Mouse (Mus musculus) liver, adult 2 months (tissue): ENCODE measurements around the gene Syt5.

Source experiments
- CTCF ChIP-seq: fragments of 200-500 bp; IDR thresholded peaks from 2 replicates; pipeline ENCODE4 v1.5.1; 2011; ENCODE audit warnings: low read depth, low read length, control low read depth
- POLR2A ChIP-seq: fragments of 200-500 bp; IDR thresholded peaks from 2 replicates; pipeline ENCODE4 v1.6.1; 2011; ENCODE audit warnings: low read length, control low read depth; ENCODE audit not compliant: insufficient read depth; ENCODE audit errors: extremely low read depth

DNA sequence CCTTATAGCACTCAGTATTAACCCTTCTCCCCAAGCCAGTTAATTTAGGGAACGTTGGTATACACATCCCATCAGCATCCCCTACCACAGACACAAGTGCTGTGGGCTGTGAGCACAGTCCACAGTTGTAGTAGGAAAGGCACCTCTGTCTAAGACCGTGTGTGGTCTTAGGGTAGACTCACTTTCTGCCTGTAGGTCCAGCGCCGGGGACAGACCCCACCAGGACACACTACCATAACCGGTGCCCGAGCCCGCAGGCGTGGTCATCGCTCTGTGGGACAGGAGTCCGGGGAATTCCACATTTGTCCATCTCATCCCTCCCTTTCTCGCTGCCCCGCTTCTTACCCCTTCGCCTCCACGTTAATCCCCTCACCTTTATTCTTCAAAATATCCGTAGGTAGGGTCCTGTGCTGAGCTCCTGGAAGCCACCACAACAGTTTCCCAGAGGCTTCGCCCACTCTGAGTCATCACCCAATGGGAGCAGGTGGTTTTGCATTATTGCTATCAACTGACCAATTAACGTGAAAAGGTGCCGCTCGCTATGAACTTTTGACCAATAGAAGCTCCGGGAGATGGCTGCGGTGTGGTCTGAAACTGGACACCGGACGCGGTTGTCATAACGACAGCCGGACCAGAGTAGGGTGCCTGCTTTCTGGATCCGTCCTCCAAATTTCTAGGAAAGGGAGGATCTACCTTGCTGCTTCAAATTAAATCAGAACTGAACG lies 15.2 kb downstream of the Syt5 start, which contains the start of gene Dnaaf3:
- TF ChIP-seq CTCF (no peak), POLR2A (no peak)
